Mouse (Mus musculus) forebrain, embryonic 14.5 days (tissue): ENCODE measurements at regions not wholly inside any gene's neighbourhood (a gene's known extent, or its start where the extent isn't known, plus 50 kb on each side); places are given as distances from the start of the nearest gene placed in this dataset.
"Not testable (repeated sequence)": the region's sequence is repeated elsewhere in the genome, so short reads cannot be mapped to it uniquely, and the experiment has no call there.

Experiments
- ATAC-seq: fragments of 200-750 bp; cut with Nextera tagmentation; 2 replicates; pipeline ENCODE4 v1.8.0; 2017; ENCODE audit warnings: mild to moderate bottlenecking, moderate library complexity
- DNase-seq: peaks from one replicate; pipeline ENCODE4 v3.0.0-alpha.2; 2015; ENCODE audit warnings: low spot score
- H3K27ac ChIP-seq: fragments of 300-500 bp; sonication (generic); 2 replicates; pipeline ENCODE4 v1.5.1; 2014; ENCODE audit warnings: low read depth, mild to moderate bottlenecking, control low read depth, low read length, moderate library complexity
- H3K27me3 ChIP-seq: fragments of 300-500 bp; sonication (generic); replicated peaks from 2 replicates; pipeline ENCODE4 v1.6.1; 2014; ENCODE audit warnings: low read length, control low read depth, mixed read lengths; ENCODE audit not compliant: control insufficient read depth, insufficient read depth
- H3K36me3 ChIP-seq: fragments of 300-500 bp; sonication (generic); 2 replicates; pipeline ENCODE4 v1.6.1; 2014; ENCODE audit warnings: low read length, control low read depth; ENCODE audit not compliant: control insufficient read depth, insufficient read depth
- H3K4me1 ChIP-seq: fragments of 300-500 bp; sonication (generic); 2 replicates; pipeline ENCODE4 v1.6.1; 2014; ENCODE audit warnings: antibody characterized with exemption, low read length, control low read depth; ENCODE audit not compliant: control insufficient read depth, insufficient read depth
- H3K4me2 ChIP-seq: fragments of 300-500 bp; sonication (generic); 2 replicates; pipeline ENCODE4 v1.6.1; 2014; ENCODE audit warnings: mild to moderate bottlenecking, control low read depth, low read length
- H3K4me3 ChIP-seq: fragments of 300-500 bp; sonication (generic); 2 replicates; pipeline ENCODE4 v1.5.1; 2014; ENCODE audit warnings: low read depth, low read length, control low read depth
- H3K9ac ChIP-seq: fragments of 300-500 bp; sonication (generic); 2 replicates; pipeline ENCODE4 v1.6.1; 2014; ENCODE audit warnings: mild to moderate bottlenecking, low read length, control low read depth, moderate library complexity
- H3K9me3 ChIP-seq: fragments of 300-500 bp; sonication (generic); replicated peaks from 2 replicates; pipeline ENCODE4 v1.6.1; 2016; ENCODE audit warnings: low read length, control low read depth, mixed read lengths; ENCODE audit not compliant: control insufficient read depth
- WGBS: fragments of 180-500 bp; shearing (Covaris S2); extraction: QIAGEN DNeasy Blood & Tissue Kit; methylation state at CpG from one replicate; pipeline ENCODE4 v1.1.7; 2014; 5-methylcytosine and 5-hydroxymethylcytosine counted together

DNA sequence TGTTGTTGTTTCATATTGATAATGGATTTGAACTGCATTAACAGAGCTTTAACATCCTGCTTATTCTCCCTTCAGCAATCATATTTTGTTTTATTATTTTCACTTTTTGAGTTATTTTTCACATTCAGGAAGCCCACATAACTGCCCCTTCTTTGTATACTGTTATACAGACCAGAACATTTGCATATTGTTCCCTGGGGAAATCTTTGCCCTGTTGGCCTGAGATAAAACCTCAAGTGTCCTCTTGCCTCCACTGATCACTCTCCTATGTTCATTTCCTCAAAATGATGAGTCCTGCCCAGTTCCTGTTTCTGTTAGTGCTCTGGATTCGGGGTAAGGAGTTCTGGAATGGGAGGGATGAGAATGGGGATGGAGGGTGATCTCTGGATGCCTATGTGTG, 73.9 kb upstream of the Tacstd2 start:
- H3K9ac ChIP-seq, ATAC-seq, H3K27ac ChIP-seq, H3K4me3 ChIP-seq, H3K27me3 ChIP-seq, H3K9me3 ChIP-seq, H3K4me2 ChIP-seq, H3K36me3 ChIP-seq, DNase-seq, H3K4me1 ChIP-seq: not testable (repeated sequence)
- WGBS, result 36% methylated on average over 1 of the region's 1 CpGs
